Mouse (Mus musculus) urinary bladder, postnatal 4 days (tissue): Measurements from ENCODE around the gene Igsf23.
"Not testable (repeated sequence)": the region's sequence is repeated elsewhere in the genome, so short reads cannot be mapped to it uniquely, and the experiment has no call there.

Experiments used
- DNase-seq, 2 experiments: peaks; one replicate each; pipeline ENCODE4 v3.0.0; 2021 to 2022; ENCODE audit warnings: low spot score in 2 of 2

The Igsf23 gene

DNA sequence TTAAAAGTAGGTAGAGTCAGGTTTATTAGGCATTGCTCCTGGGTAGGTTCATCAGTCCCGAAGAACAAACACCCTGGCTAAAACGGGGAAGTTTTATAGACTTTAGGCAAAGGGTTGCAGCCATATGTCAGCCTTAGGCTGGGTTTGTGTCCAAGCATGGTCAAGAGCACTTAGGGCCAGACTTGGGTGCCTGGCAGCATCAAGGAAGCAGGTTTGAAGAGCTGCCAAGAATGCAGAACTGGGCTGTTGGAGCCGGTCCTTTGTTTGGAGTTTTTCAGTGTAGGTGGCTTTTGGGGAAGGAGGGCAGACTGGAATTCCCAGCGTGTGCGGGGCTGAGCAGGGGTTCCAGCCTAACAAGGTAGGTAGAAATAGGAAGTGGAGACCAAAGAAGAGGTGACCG, 14.6 kb downstream of the Igsf23 start:
- DNase-seq = no peak

DNA sequence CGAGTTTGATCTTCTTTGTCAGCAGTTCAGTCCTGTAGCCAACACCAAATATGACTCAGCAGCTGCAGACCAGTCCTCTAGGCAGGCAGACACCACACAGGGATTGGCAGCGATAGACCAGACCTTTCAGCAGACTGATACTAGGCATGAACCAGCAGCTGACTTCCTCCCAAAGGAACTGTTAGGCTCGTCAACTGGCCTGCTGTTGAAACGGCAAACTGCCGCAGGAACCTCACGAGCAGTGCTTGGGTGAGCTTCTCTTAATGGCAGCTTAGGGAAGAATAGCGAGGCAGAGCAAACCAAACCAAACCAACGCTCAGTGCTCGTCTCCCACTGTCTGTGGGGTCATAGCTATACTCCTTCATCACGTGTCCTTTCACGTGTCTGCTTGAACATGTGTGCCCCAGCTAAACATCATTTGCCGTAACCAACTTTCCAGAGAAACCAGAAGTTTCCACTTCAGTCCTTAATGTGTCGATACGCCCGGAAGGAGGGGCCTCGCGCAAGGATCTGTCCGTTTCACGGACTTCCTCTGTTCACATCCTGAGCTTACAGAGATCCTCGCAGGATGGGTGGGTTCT, 15.3 kb downstream of the Igsf23 start:
- no peak for DNase-seq

DNA sequence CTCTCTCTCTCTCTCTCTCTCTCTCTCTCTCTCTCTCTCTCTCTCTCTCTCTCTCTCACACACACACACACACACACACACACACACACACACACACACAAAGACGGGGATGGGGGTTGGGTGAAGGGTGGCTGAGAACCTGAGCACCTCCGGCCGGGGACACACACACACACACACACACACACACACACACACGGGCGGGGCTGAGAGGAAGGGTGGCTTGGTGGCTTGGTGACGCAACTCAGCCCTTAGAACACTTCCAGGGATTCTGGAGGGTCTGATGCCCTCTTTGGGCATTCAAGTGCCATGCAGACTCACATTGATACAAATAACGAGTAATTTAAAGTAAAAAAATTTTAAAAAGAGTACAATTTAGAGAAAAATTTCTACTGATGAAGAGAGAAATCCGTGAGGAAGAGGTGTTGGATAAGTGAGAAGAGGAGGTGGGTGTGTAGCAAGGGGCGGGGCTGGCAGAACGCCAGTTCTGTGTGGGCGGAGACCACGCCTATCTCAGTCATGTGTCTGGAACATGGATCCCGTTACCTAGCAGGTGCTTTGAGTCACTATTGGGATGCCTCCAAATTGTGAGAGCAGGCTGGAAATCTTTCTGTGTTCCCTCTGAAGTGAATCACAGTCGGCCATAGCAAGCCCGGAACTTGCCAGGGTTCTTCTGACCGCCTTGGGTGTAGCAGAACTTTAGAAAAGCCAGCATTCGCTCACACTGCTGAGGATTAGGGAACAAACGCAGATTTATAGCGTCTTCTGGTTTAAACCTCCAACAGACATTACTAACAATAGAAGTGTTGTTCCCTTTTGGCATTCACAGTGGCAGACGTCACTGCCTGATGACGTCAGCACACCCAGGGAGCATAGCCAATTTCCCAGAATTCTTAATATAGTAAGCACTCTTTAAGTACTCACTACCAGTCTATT, 17.4 kb downstream of the Igsf23 start:
- DNase-seq = peak; percentile 49 to 75

DNA sequence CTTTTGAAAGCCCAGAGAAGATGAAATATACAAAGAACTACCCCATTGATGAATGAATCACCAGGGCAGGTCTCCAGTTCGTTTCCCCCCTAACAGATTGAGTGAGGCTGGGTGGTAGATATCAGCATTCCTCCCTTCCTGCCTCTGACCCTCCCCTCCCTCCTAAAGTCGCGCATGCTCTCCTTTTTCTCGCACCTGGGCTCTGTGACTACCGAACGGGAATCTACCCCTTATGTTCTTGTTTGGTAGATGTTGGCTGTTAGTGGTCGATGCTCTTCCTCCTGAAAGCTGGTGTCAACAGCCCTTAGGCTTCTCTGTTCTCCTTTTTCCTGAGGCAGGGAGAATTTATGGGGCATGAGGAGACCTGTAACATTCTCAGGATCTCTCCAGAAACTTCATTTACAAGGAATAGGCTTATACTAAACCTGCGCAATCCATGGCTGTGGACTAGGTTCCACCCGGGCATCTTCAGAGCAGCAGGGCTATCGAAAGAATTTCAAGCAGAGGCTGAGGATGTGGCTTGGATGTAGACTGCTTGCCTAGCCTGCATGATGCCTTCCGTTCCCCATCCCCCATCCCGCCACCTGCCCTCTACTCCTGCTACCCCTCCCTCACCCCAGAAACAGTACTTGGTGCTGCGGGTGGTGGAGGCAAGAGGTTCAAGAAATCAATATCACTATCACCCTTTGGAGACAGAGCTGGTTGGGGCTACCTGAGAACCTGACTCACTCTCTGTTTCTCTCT, 18.3 kb downstream of the Igsf23 start:
- DNase-seq = no peak

DNA sequence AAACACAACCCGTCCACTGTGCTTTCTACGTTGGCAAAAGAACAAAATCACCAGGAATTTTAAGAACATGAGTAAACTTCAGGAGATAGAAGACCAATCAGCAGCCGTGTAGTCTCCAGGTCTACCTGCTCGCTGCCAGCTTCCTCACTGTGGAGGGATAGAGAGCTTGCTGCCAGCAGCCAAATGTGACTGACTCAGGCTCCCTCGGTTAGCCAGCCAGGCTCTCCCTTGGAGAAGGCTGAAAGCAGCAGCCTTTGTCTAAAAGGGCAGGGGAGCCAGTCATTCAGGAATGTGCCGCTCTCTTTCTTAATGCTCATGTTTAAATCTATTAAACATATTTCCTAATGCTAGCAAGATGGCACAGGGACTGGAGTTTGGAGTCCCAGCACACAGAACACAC, 20.1 kb downstream of the Igsf23 start:
- DNase-seq = not testable (repeated sequence)

DNA sequence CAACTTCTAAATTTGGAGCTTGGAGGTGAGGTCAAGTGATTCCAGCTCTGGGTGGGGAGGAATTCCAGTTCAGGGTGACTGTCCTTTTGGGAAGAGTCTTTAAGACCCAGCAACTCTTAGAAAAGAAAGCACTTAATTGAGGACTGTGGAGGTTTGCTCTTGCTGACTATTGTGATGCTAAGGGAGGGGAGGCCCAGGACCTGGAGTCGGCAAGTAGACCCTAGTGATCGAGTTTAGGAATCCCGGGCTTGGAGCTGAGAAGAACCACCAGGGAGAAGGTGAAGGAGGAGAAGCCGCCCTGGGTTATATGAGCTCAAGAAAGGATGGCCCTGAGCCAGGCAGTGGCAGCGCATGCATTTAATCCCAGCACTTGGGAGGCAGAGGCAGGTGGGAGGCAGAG, 22.1 kb downstream of the Igsf23 start:
- DNase-seq = no peak

DNA sequence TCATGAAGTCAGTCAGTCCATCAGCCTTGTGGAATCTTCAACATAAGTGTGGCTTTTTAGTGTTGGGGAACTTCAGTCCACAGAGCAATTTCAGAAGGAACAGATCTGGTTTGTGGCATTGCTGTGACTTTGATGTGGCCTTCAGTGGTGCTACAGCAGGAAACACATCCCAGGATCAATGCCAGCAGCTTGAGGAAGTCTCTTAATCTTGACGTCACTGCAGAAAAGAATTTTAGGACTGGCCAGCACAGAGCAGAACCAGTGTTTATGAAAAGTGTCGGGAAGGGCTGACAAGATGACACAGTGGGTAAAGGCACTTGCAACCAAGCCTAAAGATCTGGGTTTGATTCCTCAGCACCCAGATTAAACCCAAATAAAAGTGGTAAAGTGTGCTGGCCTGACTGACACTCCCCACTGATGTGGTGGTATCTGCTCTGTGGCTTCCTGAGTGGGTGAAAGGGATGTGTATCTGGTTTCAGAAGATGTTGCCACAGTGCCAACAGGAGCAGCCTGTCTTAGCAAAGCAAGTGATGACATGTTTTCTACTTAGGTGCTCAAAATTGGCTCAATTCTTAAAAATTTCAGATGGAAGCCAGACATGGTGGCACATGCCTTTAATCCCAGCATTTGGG, 23.6 kb downstream of the Igsf23 start:
- no peak for DNase-seq

DNA sequence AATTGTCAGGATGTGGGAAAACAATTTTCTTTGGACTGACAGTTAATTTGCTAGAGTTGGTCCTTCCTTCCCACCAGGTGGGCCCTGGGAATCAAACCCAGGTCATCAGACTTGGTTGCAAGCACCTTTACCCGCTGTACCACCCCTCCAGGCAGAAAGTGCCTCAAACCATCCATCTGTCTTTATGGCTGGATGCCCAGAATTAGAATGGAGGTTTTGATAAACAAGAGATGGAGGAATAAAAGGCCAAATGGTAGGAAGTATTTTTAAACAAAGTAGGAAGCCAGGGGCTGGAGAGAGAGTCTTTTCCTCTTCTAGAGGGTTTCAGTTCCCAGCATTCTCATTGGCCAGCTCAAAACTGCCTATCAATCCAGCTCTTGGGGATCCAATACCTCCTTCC, 25.2 kb downstream of the Igsf23 start:
- DNase-seq = no peak

DNA sequence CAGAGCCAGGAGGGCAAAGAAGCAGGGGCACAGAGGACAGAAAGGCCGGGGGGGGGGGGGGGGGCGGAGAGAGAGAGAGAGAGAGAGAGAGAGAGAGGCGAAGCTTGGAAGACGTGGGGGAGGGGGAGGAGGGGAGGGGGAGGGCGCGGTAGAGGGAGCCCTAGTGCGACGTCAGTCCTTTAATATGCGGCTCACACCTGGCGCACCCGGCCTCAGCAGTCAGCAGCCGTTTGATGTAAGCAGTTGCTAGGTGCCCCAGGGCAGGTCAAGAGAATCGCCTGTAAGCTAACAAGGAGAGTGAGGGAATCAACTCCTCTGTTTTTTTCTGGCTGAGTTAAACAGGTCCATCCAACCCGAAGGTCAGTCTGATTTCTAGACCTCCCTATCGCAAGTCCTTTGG, 26.8 kb downstream of the Igsf23 start:
- DNase-seq = no peak

DNA sequence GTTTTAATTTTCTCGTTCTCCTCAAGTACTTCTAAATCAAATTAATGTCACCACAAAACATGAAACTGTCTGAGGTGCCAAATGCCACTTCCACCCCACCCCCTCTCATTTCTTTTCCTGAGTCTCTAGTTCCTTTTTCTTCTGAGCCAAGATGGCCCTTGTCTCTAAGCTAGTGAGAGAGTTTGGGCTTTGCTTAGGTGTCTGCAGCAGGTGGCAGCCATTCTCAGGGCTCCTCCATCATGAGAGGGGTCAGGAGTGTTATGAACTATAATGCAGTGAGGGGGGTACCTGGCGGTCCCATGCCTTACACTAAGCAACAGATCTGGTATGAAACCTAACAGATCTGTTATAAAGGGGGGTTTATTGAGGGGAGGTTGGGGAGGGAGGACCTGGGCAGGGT, 27.2 kb downstream of the Igsf23 start:
- DNase-seq = no peak

DNA sequence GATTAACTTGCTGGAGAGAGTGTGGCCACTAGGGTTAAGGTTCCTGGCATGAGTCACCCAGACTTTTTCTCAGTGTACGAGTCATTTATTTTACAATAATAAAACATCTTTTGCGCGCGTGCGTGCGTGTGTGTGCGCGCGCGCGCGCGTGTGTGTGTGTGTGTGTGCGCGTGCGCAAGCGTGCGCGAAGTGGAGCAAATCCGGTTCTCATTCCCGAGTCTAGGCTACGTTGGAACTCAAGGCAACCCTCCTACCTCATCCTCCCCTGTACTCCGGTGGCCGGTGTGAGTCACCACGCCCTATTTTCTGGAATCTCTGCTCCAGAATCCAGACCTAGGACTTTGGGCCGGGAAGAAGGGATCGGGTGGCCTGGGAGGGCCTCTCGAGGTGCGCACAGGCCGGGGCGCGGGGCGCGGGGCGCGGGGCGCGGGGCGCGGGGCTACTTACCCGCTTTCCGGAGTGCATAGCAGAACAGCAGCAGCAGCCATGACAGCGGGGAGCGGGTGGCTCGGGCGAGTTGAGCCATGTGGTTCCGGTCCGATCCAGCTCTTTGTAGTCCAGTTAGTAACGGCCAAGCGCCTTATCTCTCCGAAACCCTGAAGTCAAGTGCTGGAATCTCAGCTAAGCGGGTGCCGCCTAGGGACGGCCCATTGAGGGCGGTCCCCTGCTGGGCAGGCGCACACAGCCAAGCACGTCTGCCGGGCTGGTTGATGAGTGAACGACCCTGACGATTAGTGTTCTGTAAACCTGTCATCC, 29.9 kb downstream of the Igsf23 start, which contains the start of gene Pvr:
Gene Pvr (minus strand): TSS at position 655 of the 756 bp plus-strand sequence.
- DNase-seq = peak; percentile 67 to 69

DNA sequence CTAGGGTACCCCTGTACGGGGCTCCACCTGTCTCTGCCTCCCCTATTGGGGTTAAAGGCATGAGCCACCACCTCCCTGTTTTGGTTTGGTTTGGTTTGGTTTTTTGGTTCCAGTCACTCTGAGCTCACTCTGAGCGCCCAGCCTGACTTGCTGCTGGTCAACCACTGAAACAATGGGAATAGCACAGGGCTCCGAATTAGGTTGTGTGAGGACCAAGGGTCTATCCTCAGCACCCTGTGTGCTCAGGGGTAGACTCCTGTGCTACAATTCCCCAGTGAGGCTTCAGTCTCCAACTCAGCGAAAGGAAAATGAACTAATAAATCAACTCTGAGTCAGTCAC, 30.4 kb downstream of the Igsf23 start:
- no peak for DNase-seq

DNA sequence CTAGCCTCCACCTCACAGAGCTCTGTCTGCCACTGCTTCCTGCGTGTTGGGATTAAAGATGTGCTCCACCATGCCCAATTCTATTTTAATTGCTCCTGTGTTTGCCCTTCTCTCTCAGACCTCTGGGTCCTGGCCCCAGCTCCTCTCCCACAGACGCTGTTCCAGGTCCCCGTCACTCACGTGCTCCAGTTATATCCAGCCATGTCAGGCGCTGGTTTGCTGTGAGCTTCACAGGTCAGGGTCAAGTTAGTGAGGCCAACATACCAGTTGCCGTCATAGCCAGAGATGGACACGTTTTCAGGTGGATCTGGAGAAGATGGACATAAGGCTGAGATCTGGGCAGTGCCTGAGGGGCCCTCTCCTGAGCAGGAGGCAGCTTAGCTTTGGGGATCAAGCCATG, 36.0 kb downstream of the Igsf23 start:
- DNase-seq = no peak

DNA sequence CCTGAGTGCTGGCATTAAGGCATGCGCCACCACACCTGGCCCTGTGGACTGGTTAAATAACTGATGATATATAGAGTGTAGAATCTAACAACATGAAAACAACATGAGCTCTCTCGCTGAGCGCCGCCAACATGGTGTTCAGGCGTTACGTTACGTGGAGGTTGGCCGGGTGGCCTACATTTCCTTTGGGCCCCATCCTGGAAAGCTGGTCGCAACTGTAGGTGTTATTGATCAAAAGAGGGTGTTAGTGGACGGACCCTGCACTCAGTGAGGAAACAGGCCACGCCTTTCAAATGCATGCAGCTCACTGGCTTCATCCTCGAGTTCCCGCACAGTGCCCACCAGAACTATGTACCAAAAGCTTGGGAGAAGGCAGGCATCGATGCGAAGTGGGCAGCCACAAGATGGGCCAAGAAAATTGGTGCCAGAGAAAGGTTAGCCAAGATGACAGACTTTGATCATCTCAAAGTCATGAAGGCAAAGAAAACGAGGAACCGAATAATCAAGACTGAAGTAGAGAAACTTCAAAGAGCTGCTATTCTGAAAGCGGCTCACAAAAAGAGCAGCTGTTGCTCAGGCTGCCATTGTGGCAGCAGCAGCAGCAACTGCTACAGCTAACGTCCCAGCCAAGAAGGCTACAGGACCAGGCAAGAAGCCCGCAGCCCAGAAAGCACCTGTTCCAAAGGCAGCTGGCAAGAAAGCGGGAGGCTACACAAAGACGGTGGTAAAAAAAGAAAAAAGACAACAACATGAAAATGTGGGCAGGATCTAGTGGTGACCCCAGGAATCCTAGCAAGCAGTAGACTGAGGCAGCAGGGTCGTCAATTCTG, 38.6 kb downstream of the Igsf23 start:
- DNase-seq = no peak

DNA sequence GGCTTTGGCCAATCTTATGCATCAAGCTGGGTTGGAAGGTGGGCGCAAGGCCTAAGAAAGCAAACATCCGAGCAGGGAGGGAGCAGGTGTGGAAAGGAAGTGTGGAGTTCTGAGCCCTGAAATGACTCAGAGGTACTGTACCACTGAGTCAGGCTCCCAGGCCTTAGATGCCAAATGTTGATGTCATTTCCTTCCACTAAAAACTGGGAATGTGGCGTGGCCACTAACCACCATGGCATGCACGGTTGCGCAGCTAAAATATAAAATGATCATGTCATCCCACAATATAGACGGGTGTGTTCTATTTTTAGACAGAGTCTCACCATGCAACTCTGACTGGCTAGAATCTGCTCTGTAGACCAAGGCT, 39.3 kb downstream of the Igsf23 start:
- no peak for DNase-seq

DNA sequence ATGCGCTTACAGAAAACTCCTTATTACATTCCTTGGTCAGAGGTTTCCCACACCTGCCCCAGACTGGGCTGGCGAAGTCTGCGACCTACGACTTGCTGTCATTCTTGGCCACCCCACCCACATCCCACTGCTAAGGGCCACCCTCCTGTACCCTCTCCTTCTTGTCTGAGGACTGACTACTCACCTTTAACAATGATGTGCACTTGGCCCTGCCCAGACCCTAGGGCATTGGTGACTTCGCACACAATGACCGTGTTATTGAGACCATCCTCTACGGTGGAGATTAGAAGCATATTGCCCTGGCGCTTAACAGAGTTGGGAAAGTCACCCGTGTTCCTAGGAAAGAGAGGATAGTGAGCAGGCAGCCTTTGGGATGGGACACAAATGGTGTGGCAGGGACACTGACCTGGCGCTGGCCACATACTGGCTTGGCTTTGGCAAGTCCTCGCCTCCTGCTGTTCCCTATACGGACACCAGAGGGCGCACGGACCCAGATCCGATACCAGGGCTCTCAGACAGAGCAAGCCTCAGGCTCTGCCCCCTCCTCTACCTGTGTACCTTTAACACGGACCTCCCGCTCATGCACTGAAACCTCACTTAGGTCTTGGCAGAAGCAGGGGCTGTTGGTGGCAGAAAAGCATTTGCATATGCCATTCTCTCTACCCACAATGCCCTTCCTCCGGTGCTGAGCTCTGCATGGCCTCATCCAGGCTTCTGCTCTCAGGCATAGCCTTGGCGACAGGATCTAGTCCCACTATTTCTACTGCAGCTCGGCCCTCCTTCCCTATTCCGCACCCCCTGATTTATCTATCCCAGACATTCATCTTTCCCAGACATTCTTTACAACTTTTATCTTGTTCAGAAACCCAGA, 39.9 kb downstream of the Igsf23 start:
- DNase-seq = peak; percentile 51 to 86

DNA sequence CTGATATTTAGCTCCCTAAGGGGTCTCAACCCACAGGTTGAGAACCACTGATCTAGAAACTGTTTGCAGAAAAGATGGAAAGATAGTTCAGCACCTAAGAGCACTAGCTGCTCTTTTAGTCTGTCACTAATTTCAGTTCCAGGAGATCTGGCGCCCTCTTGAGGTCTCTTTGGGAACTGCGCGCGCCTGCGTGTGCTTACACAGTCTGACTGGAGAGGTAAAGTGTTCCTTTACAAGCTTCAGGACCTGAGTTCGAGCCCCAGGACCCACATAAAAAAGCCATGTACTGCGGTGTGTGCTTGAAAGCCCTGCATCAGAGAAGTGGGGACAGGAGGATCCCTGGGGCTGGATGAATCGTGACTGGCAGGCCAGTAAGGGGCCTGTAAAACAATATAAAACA, 60.7 kb downstream of the Igsf23 start:
- peak in 1 of 2 experiments; percentile 76 for DNase-seq

DNA sequence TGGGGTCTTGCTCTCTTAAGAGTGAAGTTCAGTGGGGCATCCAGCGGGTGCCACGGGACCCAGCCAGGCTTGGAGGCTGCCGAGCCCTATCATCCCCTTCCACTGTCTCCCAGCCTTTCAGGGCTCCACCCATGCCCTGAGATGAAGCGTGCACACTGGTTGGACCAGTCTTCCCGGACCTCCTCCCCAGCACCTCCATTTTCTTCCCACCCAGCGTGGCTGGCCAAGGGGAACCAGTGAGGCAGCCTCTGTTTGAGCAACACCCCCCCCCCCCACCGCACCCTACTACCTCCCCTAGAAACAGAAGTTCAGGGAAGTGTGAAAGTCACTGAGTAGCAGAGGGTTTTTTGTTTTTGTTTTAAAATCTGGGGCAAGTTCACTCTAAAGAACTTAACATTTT, 62.7 kb downstream of the Igsf23 start, which contains the start of gene Ceacam19:
Gene Ceacam19 (minus strand): TSS at position 117 of the 400 bp plus-strand sequence.
- DNase-seq = no peak
